Mouse (Mus musculus) forebrain, postnatal 0 days (tissue): ENCODE data around the gene Gtf2a2. TPM values are rescaled to one million over a fixed set of nuclear protein-coding genes. Genes with fewer than 3 reads are reported as not detected.

Experiments used
- ATAC-seq: fragments of 200-750 bp; cut with Nextera tagmentation; 2 replicates; pipeline ENCODE4 v1.8.0; 2017; ENCODE audit warnings: mild to moderate bottlenecking, moderate library complexity
- DNase-seq: peaks from one replicate; pipeline ENCODE4 v3.0.0-alpha.2; 2015
- H3K27ac ChIP-seq: fragments of 300-500 bp; sonication (generic); 2 replicates; pipeline ENCODE4 v1.5.1; 2014; ENCODE audit warnings: low read depth, mild to moderate bottlenecking, antibody characterized with exemption, low read length, moderate library complexity, mixed read lengths
- H3K27me3 ChIP-seq: fragments of 300-500 bp; sonication (generic); 2 replicates; pipeline ENCODE4 v1.6.1; 2014; ENCODE audit warnings: mild to moderate bottlenecking, low read length, mixed read lengths; ENCODE audit not compliant: insufficient read depth
- H3K36me3 ChIP-seq: fragments of 300-500 bp; sonication (generic); 2 replicates; pipeline ENCODE4 v1.6.1; 2014; ENCODE audit warnings: mild to moderate bottlenecking, moderate library complexity; ENCODE audit not compliant: insufficient read depth
- H3K4me1 ChIP-seq: fragments of 300-500 bp; sonication (generic); 2 replicates; pipeline ENCODE4 v1.6.1; 2014; ENCODE audit warnings: antibody characterized with exemption; ENCODE audit not compliant: insufficient read depth
- H3K4me2 ChIP-seq: fragments of 300-500 bp; sonication (generic); 2 replicates; pipeline ENCODE4 v1.6.1; 2014; ENCODE audit warnings: low read depth, mild to moderate bottlenecking, moderate library complexity
- H3K4me3 ChIP-seq: fragments of 300-500 bp; sonication (generic); 2 replicates; pipeline ENCODE4 v1.5.1; 2014; ENCODE audit warnings: low read depth, low read length, mixed read lengths
- H3K9ac ChIP-seq: fragments of 300-500 bp; sonication (generic); 2 replicates; pipeline ENCODE4 v1.6.1; 2014; ENCODE audit warnings: mild to moderate bottlenecking
- H3K9me3 ChIP-seq: fragments of 300-500 bp; sonication (generic); 2 replicates; pipeline ENCODE4 v1.6.1; 2016; ENCODE audit warnings: low read length
- CTCF ChIP-seq: sonication (generic); IDR thresholded peaks from 2 replicates; pipeline ENCODE4 v1.5.1; 2016; ENCODE audit warnings: antibody characterized with exemption, control low read depth, low read depth
- WGBS: fragments of 180-500 bp; shearing (Covaris S2); extraction: QIAGEN DNeasy Blood & Tissue Kit; methylation state at CpG from one replicate; pipeline ENCODE4 v1.1.7; 2014; 5-methylcytosine and 5-hydroxymethylcytosine counted together
- polyA plus RNA-seq: library from polyadenylated mRNA; unstranded; fragments of >200 nt; fragmentation: Nextera tagmentation; extraction: Ambion mirVana; gene quantifications from 2 replicates; pipeline ENCODE4 v1.2.1, GENCODE M21; 2015
- total RNA-seq: library from RNA; depleted of rRNA; stranded (reverse); fragments of >200 nt; gene quantifications from 2 replicates; pipeline ENCODE4 v1.2.3, GENCODE M21; 2014; rRNA removed

Gene Gtf2a2
- total RNA-seq (139 and 206 TPM in 2 replicates), polyA plus RNA-seq (257 and 317 TPM in 2 replicates)

- Histone ChIP-seq H3K9ac (peak within 1 kb of the TSS; percentile 92), H3K9me3 (no peaks in the 10 kb centered on the region), H3K4me1 (peaks cover 12% of the 10 kb centered on the region), H3K4me2 (peak within 1 kb of the TSS; percentile 67), H3K27me3 (no peaks in the 10 kb centered on the region), H3K27ac (peak within 1 kb of the TSS; percentile 92), H3K4me3 (peak within 1 kb of the TSS; percentile 94), H3K36me3 (peaks cover 27% of the 10 kb centered on the region)
- peak; percentile 98 for ATAC-seq
- WGBS: under 1% methylated on average over 57 of the region's 57 CpGs
- no peak for TF ChIP-seq CTCF
- DNase-seq: peak; percentile 96
These were observed at the start of gene Gtf2a2 for GRCm38 (mm10) chr9:70012408-70012901. Gene Gtf2a2 (plus strand): TSS chr9:70012550.

GRCm38 (mm10) chr9:69964370-69964769, 48.0 kb upstream of the Gtf2a2 start:
- Histone ChIP-seq H3K4me2 (no peak overlapping the region), H3K27ac (no peak overlapping the region), H3K4me1 (no peaks in the 10 kb centered on the region), H3K9me3 (no peaks in the 10 kb centered on the region), H3K27me3 (no peaks in the 10 kb centered on the region), H3K9ac (no peak overlapping the region), H3K36me3 (no peaks in the 10 kb centered on the region), H3K4me3 (no peak overlapping the region)
- WGBS: 74% methylated on average over 3 of the region's 3 CpGs
- peak; percentile 36 for DNase-seq
- no peak for ATAC-seq
- TF ChIP-seq CTCF: no peak

GRCm38 (mm10) chr9:69985526-69985925, 26.8 kb upstream of the Gtf2a2 start:
- no peak overlapping the region for H3K4me3 ChIP-seq
- H3K36me3 ChIP-seq: no peaks in the 10 kb centered on the region
- no peaks in the 10 kb centered on the region for H3K27me3 ChIP-seq
- H3K4me1 ChIP-seq: 0 out of 2 replicates have a peak, but pooled peaks cover 4% of the 10 kb centered on the region
- ATAC-seq (no peak), DNase-seq (no peak)
- WGBS: 71% methylated on average over 1 of the region's 1 CpGs
- no peak overlapping the region for H3K9ac ChIP-seq
- H3K9me3 ChIP-seq: no peaks in the 10 kb centered on the region
- no peak overlapping the region for H3K27ac ChIP-seq
- TF ChIP-seq CTCF: no peak
- H3K4me2 ChIP-seq: no peak overlapping the region

GRCm38 (mm10) chr9:69986063-69986462, 26.3 kb upstream of the Gtf2a2 start:
- Histone ChIP-seq H3K9ac (no peak overlapping the region), H3K27me3 (no peaks in the 10 kb centered on the region), H3K4me2 (no peak overlapping the region), H3K9me3 (no peaks in the 10 kb centered on the region), H3K4me1 (peaks cover 8% of the 10 kb centered on the region; the same call in 1 of the 2 replicates), H3K27ac (no peak overlapping the region), H3K4me3 (no peak overlapping the region), H3K36me3 (no peaks in the 10 kb centered on the region)
- WGBS: 81% methylated on average over 10 of the region's 10 CpGs
- no peak for DNase-seq
- ATAC-seq: no peak
- TF ChIP-seq CTCF: no peak

GRCm38 (mm10) chr9:69986571-69986970, 25.8 kb upstream of the Gtf2a2 start:
- Histone ChIP-seq H3K9me3 (no peaks in the 10 kb centered on the region), H3K36me3 (no peaks in the 10 kb centered on the region), H3K9ac (no peak overlapping the region), H3K27ac (no peak overlapping the region), H3K4me2 (no peak overlapping the region), H3K4me1 (peaks cover 8% of the 10 kb centered on the region; the same call in 1 of the 2 replicates), H3K27me3 (no peaks in the 10 kb centered on the region), H3K4me3 (no peak overlapping the region)
- ATAC-seq (no peak), DNase-seq (no peak)
- no peak for TF ChIP-seq CTCF
- 80% methylated on average over 5 of the region's 5 CpGs for WGBS

GRCm38 (mm10) chr9:69987579-69987978, 24.8 kb upstream of the Gtf2a2 start:
- no peak overlapping the region for H3K4me3 ChIP-seq
- H3K4me2 ChIP-seq: no peak overlapping the region
- ATAC-seq (no peak), DNase-seq (peak; percentile 87)
- no peak overlapping the region for H3K9ac ChIP-seq
- no peaks in the 10 kb centered on the region for H3K9me3 ChIP-seq
- H3K27ac ChIP-seq: no peak overlapping the region
- H3K4me1 ChIP-seq: peaks cover 8% of the 10 kb centered on the region; the same call in 1 of the 2 replicates
- WGBS: under 1% methylated on average over 3 of the region's 3 CpGs
- peaks cover 5% of the 10 kb centered on the region for H3K36me3 ChIP-seq
- H3K27me3 ChIP-seq: no peaks in the 10 kb centered on the region
- TF ChIP-seq CTCF: peak; percentile 81

GRCm38 (mm10) chr9:69988706-69989302, 23.5 kb upstream of the Gtf2a2 start:
- no peak for TF ChIP-seq CTCF
- Histone ChIP-seq H3K4me1 (peaks cover 8% of the 10 kb centered on the region; the same call in 1 of the 2 replicates), H3K4me2 (peak overlapping the region; percentile 65), H3K27me3 (no peaks in the 10 kb centered on the region), H3K9ac (peak overlapping the region; percentile 98), H3K4me3 (peak overlapping the region; percentile 99), H3K27ac (peak overlapping the region; percentile 90), H3K9me3 (no peaks in the 10 kb centered on the region), H3K36me3 (peaks cover 5% of the 10 kb centered on the region)
- WGBS: 38% methylated on average over 16 of the region's 16 CpGs
- ATAC-seq: no peak
- DNase-seq: no peak
